Mouse (Mus musculus) cortical plate, adult 2 months (tissue): ENCODE measurements around the gene Gsk3b.

Experiments used
- CTCF ChIP-seq: fragments of 200-500 bp; IDR thresholded peaks from 2 replicates; pipeline ENCODE4 v1.5.1; 2011; ENCODE audit warnings: mild to moderate bottlenecking, control low read depth, low read length; ENCODE audit not compliant: insufficient read depth; ENCODE audit errors: extremely low read depth
- POLR2A ChIP-seq: fragments of 200-500 bp; IDR thresholded peaks from 2 replicates; pipeline ENCODE4 v1.6.1; 2011; ENCODE audit warnings: mild to moderate bottlenecking, low read length, control low read depth; ENCODE audit not compliant: insufficient read depth; ENCODE audit errors: extremely low read depth

DNA sequence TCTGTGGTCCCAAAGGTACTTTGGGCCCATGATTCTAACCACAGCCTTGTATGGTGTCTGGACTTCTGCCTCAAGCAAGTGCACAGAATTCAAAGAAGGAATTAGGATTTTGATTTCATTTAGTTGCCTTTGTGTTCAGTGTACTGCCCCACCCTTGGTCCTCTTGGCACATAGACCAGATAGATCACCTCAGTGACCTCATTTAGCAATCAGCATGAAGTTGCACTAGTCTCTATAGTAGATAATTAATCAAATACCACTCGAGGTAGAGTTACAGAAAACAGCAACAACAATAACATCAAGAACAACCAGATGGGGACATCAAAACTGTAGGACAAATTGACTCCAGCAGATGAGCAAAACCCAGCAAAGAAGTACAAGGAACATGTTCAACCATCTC lies 8.6 kb upstream of the Gsk3b start:
- no peak for TF ChIP-seq CTCF
- no peak for TF ChIP-seq POLR2A
